Mouse (Mus musculus) forebrain, postnatal 0 days (tissue): ENCODE data around the gene Smim13. TPM values are rescaled to one million over a fixed set of nuclear protein-coding genes. Genes with fewer than 3 reads are reported as not detected.

Source experiments
- ATAC-seq: fragments of 200-750 bp; cut with Nextera tagmentation; 2 replicates; pipeline ENCODE4 v1.8.0; 2017; ENCODE audit warnings: mild to moderate bottlenecking, moderate library complexity
- DNase-seq: peaks from one replicate; pipeline ENCODE4 v3.0.0-alpha.2; 2015
- H3K27ac ChIP-seq: fragments of 300-500 bp; sonication (generic); 2 replicates; pipeline ENCODE4 v1.5.1; 2014; ENCODE audit warnings: low read depth, mild to moderate bottlenecking, antibody characterized with exemption, low read length, moderate library complexity, mixed read lengths
- H3K27me3 ChIP-seq: fragments of 300-500 bp; sonication (generic); 2 replicates; pipeline ENCODE4 v1.6.1; 2014; ENCODE audit warnings: mild to moderate bottlenecking, low read length, mixed read lengths; ENCODE audit not compliant: insufficient read depth
- H3K36me3 ChIP-seq: fragments of 300-500 bp; sonication (generic); 2 replicates; pipeline ENCODE4 v1.6.1; 2014; ENCODE audit warnings: mild to moderate bottlenecking, moderate library complexity; ENCODE audit not compliant: insufficient read depth
- H3K4me1 ChIP-seq: fragments of 300-500 bp; sonication (generic); 2 replicates; pipeline ENCODE4 v1.6.1; 2014; ENCODE audit warnings: antibody characterized with exemption; ENCODE audit not compliant: insufficient read depth
- H3K4me2 ChIP-seq: fragments of 300-500 bp; sonication (generic); 2 replicates; pipeline ENCODE4 v1.6.1; 2014; ENCODE audit warnings: low read depth, mild to moderate bottlenecking, moderate library complexity
- H3K4me3 ChIP-seq: fragments of 300-500 bp; sonication (generic); 2 replicates; pipeline ENCODE4 v1.5.1; 2014; ENCODE audit warnings: low read depth, low read length, mixed read lengths
- H3K9ac ChIP-seq: fragments of 300-500 bp; sonication (generic); 2 replicates; pipeline ENCODE4 v1.6.1; 2014; ENCODE audit warnings: mild to moderate bottlenecking
- H3K9me3 ChIP-seq: fragments of 300-500 bp; sonication (generic); 2 replicates; pipeline ENCODE4 v1.6.1; 2016; ENCODE audit warnings: low read length
- CTCF ChIP-seq: sonication (generic); IDR thresholded peaks from 2 replicates; pipeline ENCODE4 v1.5.1; 2016; ENCODE audit warnings: antibody characterized with exemption, control low read depth, low read depth
- WGBS: fragments of 180-500 bp; shearing (Covaris S2); extraction: QIAGEN DNeasy Blood & Tissue Kit; methylation state at CpG from one replicate; pipeline ENCODE4 v1.1.7; 2014; 5-methylcytosine and 5-hydroxymethylcytosine counted together
- polyA plus RNA-seq: library from polyadenylated mRNA; unstranded; fragments of >200 nt; fragmentation: Nextera tagmentation; extraction: Ambion mirVana; gene quantifications from 2 replicates; pipeline ENCODE4 v1.2.1, GENCODE M21; 2015
- total RNA-seq: library from RNA; depleted of rRNA; stranded (reverse); fragments of >200 nt; gene quantifications from 2 replicates; pipeline ENCODE4 v1.2.3, GENCODE M21; 2014

Smim13 gene
- total and polyA plus RNA-seq, 2 experiments from 2014 or later: 28.1 to 58.1 TPM

DNA sequence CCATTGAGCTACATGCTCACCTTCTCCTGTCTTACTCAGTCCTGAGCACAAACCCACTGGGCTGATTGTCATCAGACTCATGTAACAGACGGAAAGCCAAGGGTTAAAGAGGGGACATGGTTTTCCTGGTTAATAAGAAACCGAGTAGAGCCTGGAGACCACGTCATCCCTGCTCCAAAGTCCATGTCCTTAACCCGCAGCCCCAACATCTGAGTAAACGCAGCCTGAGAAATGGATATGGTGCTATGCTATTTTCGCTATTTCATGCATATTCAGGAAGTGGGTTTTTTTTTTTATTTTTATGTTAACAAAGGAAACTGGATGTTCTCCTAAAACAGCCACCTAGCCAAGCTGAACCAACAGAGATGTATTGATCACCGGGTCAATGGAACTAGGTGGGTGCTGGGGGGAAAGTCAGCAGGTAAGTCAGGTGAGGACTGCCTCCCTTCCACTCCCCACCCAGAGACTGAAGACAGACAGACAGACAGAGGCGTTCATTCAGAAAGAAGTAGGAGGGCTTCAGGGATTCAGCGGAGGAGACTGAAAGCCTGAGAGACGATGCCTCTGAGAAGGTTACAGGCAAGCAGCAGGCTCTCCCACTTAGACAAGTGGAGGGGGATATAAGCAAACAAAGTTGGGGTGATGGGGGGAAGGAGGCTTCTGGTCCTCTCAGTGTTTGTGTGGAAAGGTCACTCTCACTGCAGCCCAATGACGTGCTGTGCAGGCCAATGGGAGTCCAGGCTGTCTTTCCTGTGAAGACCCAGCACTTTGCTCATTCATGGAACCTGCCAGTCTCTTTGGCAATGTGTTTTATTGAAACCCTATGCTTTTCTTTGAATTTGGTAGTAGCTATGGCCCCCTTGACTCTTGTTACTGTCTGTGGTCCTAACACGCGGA lies 13.6 kb upstream of the Smim13 start:
- WGBS: 78% methylated on average over 13 of the region's 13 CpGs

DNA sequence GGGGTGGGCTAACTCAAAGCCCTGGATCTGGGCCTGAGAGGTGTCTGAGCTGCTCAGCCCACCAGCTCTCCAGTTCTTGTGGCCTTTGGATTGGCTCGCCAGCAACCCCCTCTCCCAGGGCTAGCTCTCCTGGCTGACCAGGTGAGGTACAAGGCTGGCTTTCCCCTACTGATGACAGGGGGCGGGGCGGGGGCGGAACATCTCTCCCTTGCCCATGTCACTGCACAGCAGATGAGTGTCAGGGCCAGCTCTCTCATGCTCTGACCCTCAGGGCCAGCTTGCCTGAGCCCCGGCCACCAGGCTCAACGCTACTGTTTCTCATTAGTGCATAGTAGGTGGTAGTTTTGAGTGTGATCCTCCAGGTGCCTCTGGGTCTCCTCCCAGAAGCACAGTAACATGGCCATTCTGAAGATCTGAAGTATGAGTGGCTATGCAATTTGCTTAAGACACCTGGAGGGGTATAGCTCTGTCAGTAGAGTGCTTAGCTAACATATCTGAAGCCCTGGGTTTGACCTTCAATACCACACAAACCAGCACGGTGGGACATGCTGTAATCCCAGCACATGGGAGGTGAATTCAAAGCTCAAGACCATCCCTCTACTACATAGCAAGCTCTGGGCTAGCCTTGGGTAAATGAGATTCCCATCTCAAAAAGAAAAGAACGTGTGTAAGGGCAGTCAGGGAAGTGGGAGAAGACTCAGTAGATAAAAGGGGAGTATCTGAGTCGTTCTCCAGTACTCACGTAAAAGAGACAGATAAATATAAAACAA lies 11.4 kb upstream of the Smim13 start:
- H3K9ac ChIP-seq: no peak overlapping the region
- no peaks in the 10 kb centered on the region for H3K27me3 ChIP-seq
- no peak overlapping the region for H3K27ac ChIP-seq
- no peak overlapping the region for H3K4me2 ChIP-seq
- TF ChIP-seq CTCF: no peak
- DNase-seq (no peak), ATAC-seq (peak; percentile 38)
- H3K4me3 ChIP-seq: no peak overlapping the region
- H3K4me1 ChIP-seq: no peaks in the 10 kb centered on the region
- H3K36me3 ChIP-seq: no peaks in the 10 kb centered on the region
- WGBS: 80% methylated on average over 10 of the region's 10 CpGs
- no peaks in the 10 kb centered on the region for H3K9me3 ChIP-seq

More for the DNA sequence above, 13.6 kb upstream of the Smim13 start:
- Histone ChIP-seq H3K4me3 (no peak overlapping the region), H3K4me1 (no peaks in the 10 kb centered on the region), H3K9ac (no peak overlapping the region), H3K9me3 (no peaks in the 10 kb centered on the region), H3K27me3 (no peaks in the 10 kb centered on the region), H3K36me3 (no peaks in the 10 kb centered on the region), H3K4me2 (no peak overlapping the region), H3K27ac (no peak overlapping the region)
- DNase-seq (no peak), ATAC-seq (no peak)
- TF ChIP-seq CTCF: no peak

DNA sequence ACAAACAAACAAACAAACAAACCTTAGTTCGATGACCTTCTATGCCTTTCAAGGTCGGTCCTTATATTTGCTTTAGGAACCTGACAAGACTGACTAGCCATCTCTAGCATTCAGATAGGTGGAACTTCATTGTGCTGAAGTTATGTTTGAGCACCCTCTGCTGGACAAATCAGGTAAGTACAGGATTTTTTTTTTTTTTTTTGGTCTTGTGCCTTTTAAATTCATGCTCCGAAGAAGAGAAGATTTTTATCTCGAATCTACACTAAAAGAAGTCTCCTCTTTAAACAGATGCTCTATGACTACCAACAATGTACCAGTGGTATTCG lies 10.9 kb upstream of the Smim13 start:
- ATAC-seq (peak; percentile 66), DNase-seq (peak; percentile 88)
- Histone ChIP-seq H3K4me1 (no peaks in the 10 kb centered on the region), H3K27me3 (no peaks in the 10 kb centered on the region), H3K4me2 (no peak overlapping the region), H3K4me3 (no peak overlapping the region), H3K9me3 (no peaks in the 10 kb centered on the region), H3K9ac (no peak overlapping the region), H3K36me3 (no peaks in the 10 kb centered on the region), H3K27ac (no peak overlapping the region)
- peak; percentile 88 for TF ChIP-seq CTCF
- 11% methylated on average over 5 of the region's 5 CpGs for WGBS

DNA sequence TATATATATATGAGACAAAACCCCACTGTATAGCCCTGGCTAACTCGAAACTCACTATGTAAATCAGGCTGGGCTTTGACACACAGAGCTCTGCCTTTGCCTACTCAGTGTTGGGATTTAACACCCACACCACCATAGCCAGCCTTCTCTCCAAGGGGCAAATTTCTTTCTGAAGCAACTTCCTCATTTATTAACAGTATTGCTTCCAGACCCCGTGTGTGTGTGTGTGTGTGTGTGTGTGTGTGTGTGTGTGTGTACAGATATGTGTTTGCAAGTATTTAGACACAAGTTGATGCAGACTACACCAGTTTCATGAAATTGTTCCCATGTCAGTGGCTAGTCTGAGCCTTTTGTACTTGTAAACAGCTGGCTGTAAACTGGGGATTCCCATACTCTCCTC lies 8.1 kb upstream of the Smim13 start:
- ATAC-seq: no peak
- WGBS: 64% methylated on average over 2 of the region's 2 CpGs
- no peak for DNase-seq
- Histone ChIP-seq H3K4me2 (no peak overlapping the region), H3K27me3 (no peaks in the 10 kb centered on the region), H3K27ac (no peak overlapping the region), H3K4me3 (no peak overlapping the region), H3K9ac (no peak overlapping the region), H3K9me3 (no peaks in the 10 kb centered on the region), H3K4me1 (no peaks in the 10 kb centered on the region), H3K36me3 (no peaks in the 10 kb centered on the region)
- TF ChIP-seq CTCF: no peak

DNA sequence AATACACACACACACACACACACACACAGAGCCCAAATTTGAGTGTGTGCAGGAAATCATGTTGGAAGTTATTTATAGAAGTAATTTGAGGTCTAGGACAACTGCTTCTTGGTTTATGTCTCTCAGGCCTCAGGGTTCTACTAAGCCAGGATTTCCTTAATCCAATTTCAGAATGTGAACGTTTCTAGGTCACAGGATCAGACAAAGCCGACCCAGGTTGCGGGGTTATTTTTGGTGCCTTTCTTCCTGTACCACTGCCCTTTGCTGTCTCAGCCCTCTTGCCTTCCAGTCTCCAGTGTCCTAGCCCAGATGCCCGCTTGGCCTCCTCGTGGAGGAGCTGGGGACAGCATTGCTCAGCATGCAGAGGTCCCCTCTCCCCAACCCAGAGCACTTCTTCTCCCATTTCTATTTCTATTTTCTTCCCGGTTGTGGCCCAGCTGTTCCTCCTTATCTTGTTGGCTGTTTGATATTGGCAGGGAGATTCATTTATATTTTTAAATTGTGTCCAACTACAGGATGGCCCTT lies 5.3 kb upstream of the Smim13 start:
- DNase-seq (no peak), ATAC-seq (no peak)
- 62% methylated on average over 6 of the region's 6 CpGs for WGBS
- no peak overlapping the region for H3K4me3 ChIP-seq
- no peaks in the 10 kb centered on the region for H3K27me3 ChIP-seq
- H3K9ac ChIP-seq: no peak overlapping the region
- no peak for TF ChIP-seq CTCF
- no peak overlapping the region for H3K4me2 ChIP-seq
- H3K36me3 ChIP-seq: no peaks in the 10 kb centered on the region
- H3K27ac ChIP-seq: no peak overlapping the region
- 0 out of 2 replicates have a peak, but pooled peaks cover 4% of the 10 kb centered on the region for H3K4me1 ChIP-seq
- no peaks in the 10 kb centered on the region for H3K9me3 ChIP-seq

DNA sequence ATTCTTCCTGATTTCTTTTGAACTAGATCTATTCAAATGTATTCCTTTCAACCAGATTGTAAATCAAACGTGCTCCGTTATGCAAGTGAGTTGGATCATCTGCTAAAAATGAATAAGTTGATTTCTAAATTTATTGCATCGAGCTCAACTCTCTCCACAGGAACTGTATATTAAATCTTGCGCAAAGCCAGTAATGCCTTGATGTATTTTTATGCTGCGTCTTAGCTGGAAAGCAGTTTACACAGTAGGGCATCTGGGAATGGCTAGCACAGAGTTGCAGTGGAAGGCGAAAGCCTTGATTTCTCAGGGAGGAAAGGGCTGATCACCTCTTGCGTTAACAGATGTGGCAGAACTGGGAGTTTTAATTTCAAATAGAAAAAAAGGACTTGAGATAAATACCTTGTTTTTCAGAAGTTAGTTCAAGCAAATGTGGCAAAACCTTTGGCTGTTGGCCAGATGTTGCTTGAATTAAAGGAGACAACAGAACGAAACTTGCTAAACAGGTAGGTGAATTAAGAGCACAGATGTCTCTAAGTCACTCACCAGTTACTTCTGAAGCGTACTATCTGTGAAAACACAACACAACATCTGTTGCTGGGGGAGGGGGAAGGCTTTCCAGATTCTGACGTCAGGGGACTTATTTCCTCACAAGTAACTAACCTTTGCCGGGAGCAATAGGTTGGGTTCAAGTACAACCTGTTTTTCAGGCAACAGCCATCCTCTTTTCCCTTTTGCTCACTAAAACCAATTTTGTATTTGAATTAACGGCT lies 708 bp upstream of the Smim13 start:
- 38% methylated on average over 12 of the region's 12 CpGs for WGBS
- DNase-seq (peak; percentile 17), ATAC-seq (no peak)
- H3K4me1 ChIP-seq: 0 out of 2 replicates have a peak, but pooled peaks cover 4% of the 10 kb centered on the region
- TF ChIP-seq CTCF: no peak
- no peaks in the 10 kb centered on the region for H3K36me3 ChIP-seq
- peak overlapping the region; percentile 87 for H3K4me3 ChIP-seq
- H3K9me3 ChIP-seq: no peaks in the 10 kb centered on the region
- peak overlapping the region; percentile 47 for H3K9ac ChIP-seq
- H3K27ac ChIP-seq: peak overlapping the region; percentile 72
- no peaks in the 10 kb centered on the region for H3K27me3 ChIP-seq
- H3K4me2 ChIP-seq: peak overlapping the region; percentile 67
